Mouse (Mus musculus) layer of hippocampus, adult 8-10 months (tissue): Measurements from ENCODE around the gene Hist1h4m. TPM values are rescaled to one million over a fixed set of nuclear protein-coding genes. Genes with fewer than 3 reads are reported as not detected.

Source experiments
- microRNA-seq, 2 experiments: library from miRNA; unstranded; fragments of <30 nt; microRNA quantifications; one replicate each; pipeline ENCODE4 v1.2.0; 2022
- total RNA-seq, 4 experiments: library from RNA; stranded (reverse); gene quantifications; 2 replicates each; pipeline ENCODE4 v1.2.4; 2022

Hist1h4m gene
- total RNA-seq, 4 experiments from 2014 or later = 180 to 291 (median 231) TPM

Small RNA genes lying within 50 kb of the gene (microRNA-seq; reads per million reads assigned to microRNA genes)
- gene Gm19658 (0 reads per million in 2 experiments), gene Gm44346 (0 reads per million in 2 experiments), gene Gm44466 (0 reads per million in 2 experiments)

Other genes with a start within 250 kb of the Hist1h4m start
- not detected for gene Olfr1364, start 230.0 kb upstream of the Hist1h4m start, total RNA-seq
- not detected for gene Olfr1362, start 197.7 kb upstream of the Hist1h4m start, total RNA-seq
- gene Olfr11, start 169.2 kb upstream of the Hist1h4m start, total RNA-seq = not detected
- gene Olfr1361, start 148.4 kb upstream of the Hist1h4m start, total RNA-seq = not detected
- gene Olfr1360, start 134.3 kb upstream of the Hist1h4m start, total RNA-seq = not detected
- not detected for gene Olfr1359, start 113.6 kb upstream of the Hist1h4m start, total RNA-seq
- gene Hist1h2bl, start 95.6 kb upstream of the Hist1h4m start, total RNA-seq = 10 to 100 TPM; 10.8 to 28.3 (median 22.4) TPM
- 10 to 100 TPM in 2 of 4 experiments, 1 to 10 TPM in 2; 8.1 to 36.7 (median 16.0) TPM for gene Hist1h2ai, start 95.3 kb upstream of the Hist1h4m start, total RNA-seq
- 10 to 100 TPM; 30.3 to 49.1 (median 42.8) TPM for gene Hist1h3h, start 94.1 kb upstream of the Hist1h4m start, total RNA-seq
- 1 to 10 TPM; 2.8 to 4.8 (median 3.2) TPM for gene Hist1h2bm, start 89.7 kb upstream of the Hist1h4m start, total RNA-seq
- 10 to 100 TPM; 11.6 to 17.1 (median 13.7) TPM for gene Hist1h4j, start 76.7 kb upstream of the Hist1h4m start, total RNA-seq
- 100 to 1,000 TPM; 228 to 277 (median 247) TPM for gene Hist1h4k, start 61.2 kb upstream of the Hist1h4m start, total RNA-seq
- 10 to 100 TPM in 2 of 4 experiments, 1 to 10 TPM in 2; 8.7 to 11.4 (median 9.8) TPM for gene Hist1h2ak, start 57.9 kb upstream of the Hist1h4m start, total RNA-seq
- gene Hist1h2bn, start 57.6 kb upstream of the Hist1h4m start, total RNA-seq = 1 to 10 TPM in 3 of 4 experiments, not detected in 1; 6.6 to 9.1 (median 8.4) TPM
- gene Hist1h1b, start 31.1 kb upstream of the Hist1h4m start, total RNA-seq = 1 to 10 TPM; 3.8 to 6.5 (median 5.9) TPM
- 10 to 100 TPM; 32.9 to 72.6 (median 47.3) TPM for gene Hist1h3i, start 28.4 kb upstream of the Hist1h4m start, total RNA-seq
- gene Hist1h2an, start 24.5 kb upstream of the Hist1h4m start, total RNA-seq = 1 to 10 TPM in 1 of 4 experiments, not detected in 3; 3.2 TPM
- gene Hist1h2bp, start 24.3 kb upstream of the Hist1h4m start, total RNA-seq = 10 to 100 TPM in 1 of 4 experiments, 1 to 10 TPM in 3; 3.1 to 11.6 (median 5.9) TPM
- 10 to 100 TPM; 26.8 to 44.1 (median 30.6) TPM for gene Hist1h2bq, start 1.5 kb upstream of the Hist1h4m start, total RNA-seq
- gene Hist1h2ao, start 1.3 kb upstream of the Hist1h4m start, total RNA-seq = 10 to 100 TPM in 3 of 4 experiments, 1 to 10 TPM in 1; 5.0 to 27.3 (median 17.8) TPM
- gene Hist1h4n, start 20.4 kb downstream of the Hist1h4m start, total RNA-seq = 10 to 100 TPM in 3 of 4 experiments, not detected in 1; 11.4 to 41.9 (median 29.6) TPM
- 10 to 100 TPM in 2 of 4 experiments, not detected in 2; 10.6 to 18.9 TPM for gene Hist1h2ap, start 21.8 kb downstream of the Hist1h4m start, total RNA-seq
- gene Hist1h2br, start 22.0 kb downstream of the Hist1h4m start, total RNA-seq = 10 to 100 TPM; 26.6 to 44.1 (median 30.3) TPM
- gene Zfp184, start 133.3 kb downstream of the Hist1h4m start, total RNA-seq = 1 to 10 TPM; 1.9 to 4.5 (median 2.9) TPM
- not detected for gene Pom121l2, start 169.4 kb downstream of the Hist1h4m start, total RNA-seq
- gene Prss16, start 198.0 kb downstream of the Hist1h4m start, total RNA-seq = under 1 TPM; 0.29 to 0.84 (median 0.56) TPM
- gene Hist1h2ah, start 223.8 kb downstream of the Hist1h4m start, total RNA-seq = 10 to 100 TPM in 3 of 4 experiments, 1 to 10 TPM in 1; 6.5 to 26.2 (median 15.2) TPM
- gene Hist1h2bk, start 224.1 kb downstream of the Hist1h4m start, total RNA-seq = 10 to 100 TPM; 10.4 to 18.1 (median 16.5) TPM
- 10 to 100 TPM; 55.1 to 70.7 (median 60.0) TPM for gene Hist1h4i, start 229.6 kb downstream of the Hist1h4m start, total RNA-seq
- 10 to 100 TPM in 2 of 4 experiments, 1 to 10 TPM in 2; 8.2 to 12.2 (median 10.1) TPM for gene Hist1h2ag, start 231.2 kb downstream of the Hist1h4m start, total RNA-seq
- 10 to 100 TPM; 10.8 to 15.9 (median 12.1) TPM for gene Hist1h2bj, start 231.5 kb downstream of the Hist1h4m start, total RNA-seq